Mouse (Mus musculus) testis, adult 2 months (tissue): ENCODE measurements around the gene Fam173b. TPM values are rescaled to one million over a fixed set of nuclear protein-coding genes. Genes with fewer than 3 reads are reported as not detected.

Experiments
- H3K27ac ChIP-seq: fragments of 200-500 bp; 2 replicates; pipeline ENCODE4 v1.5.1; 2012; ENCODE audit warnings: low read depth, low read length; ENCODE audit not compliant: control insufficient read depth, insufficient read depth
- H3K27me3 ChIP-seq: fragments of 200-500 bp; 2 replicates; pipeline ENCODE4 v1.6.1; 2012; ENCODE audit warnings: mild to moderate bottlenecking, low read length, moderate library complexity; ENCODE audit not compliant: control insufficient read depth, insufficient read depth
- H3K36me3 ChIP-seq: fragments of 200-500 bp; 2 replicates; pipeline ENCODE4 v1.6.1; 2012; ENCODE audit warnings: mild to moderate bottlenecking, low read length; ENCODE audit not compliant: control insufficient read depth, insufficient read depth
- H3K4me1 ChIP-seq: fragments of 200-500 bp; 2 replicates; pipeline ENCODE4 v1.6.1; 2012; ENCODE audit warnings: low read length; ENCODE audit not compliant: control insufficient read depth, insufficient read depth
- H3K4me3 ChIP-seq: fragments of 200-500 bp; 2 replicates; pipeline ENCODE4 v1.5.1; 2012; ENCODE audit warnings: low read depth, mild to moderate bottlenecking, low read length, moderate library complexity, mixed read lengths; ENCODE audit not compliant: control insufficient read depth
- CTCF ChIP-seq: fragments of 200-500 bp; IDR thresholded peaks from 2 replicates; pipeline ENCODE4 v1.5.1; 2012; ENCODE audit warnings: low read depth, mild to moderate bottlenecking, inconsistent platforms, low read length, moderate library complexity; ENCODE audit not compliant: control insufficient read depth, insufficient read depth, insufficient replicate concordance
- POLR2A ChIP-seq: fragments of 200-500 bp; IDR thresholded peaks from 2 replicates; pipeline ENCODE4 v1.6.1; 2012; ENCODE audit warnings: low read depth, mild to moderate bottlenecking, inconsistent platforms, low read length, moderate library complexity; ENCODE audit not compliant: control insufficient read depth
- polyA plus RNA-seq: library from polyadenylated mRNA; depleted of rRNA; stranded (reverse); fragments of >200 nt; gene quantifications from 2 replicates; pipeline ENCODE4 v1.2.3, GENCODE M21; 2012; rRNA removed

The Fam173b gene
- polyA plus RNA-seq, result 4.8 and 6.2 TPM in 2 replicates

DNA sequence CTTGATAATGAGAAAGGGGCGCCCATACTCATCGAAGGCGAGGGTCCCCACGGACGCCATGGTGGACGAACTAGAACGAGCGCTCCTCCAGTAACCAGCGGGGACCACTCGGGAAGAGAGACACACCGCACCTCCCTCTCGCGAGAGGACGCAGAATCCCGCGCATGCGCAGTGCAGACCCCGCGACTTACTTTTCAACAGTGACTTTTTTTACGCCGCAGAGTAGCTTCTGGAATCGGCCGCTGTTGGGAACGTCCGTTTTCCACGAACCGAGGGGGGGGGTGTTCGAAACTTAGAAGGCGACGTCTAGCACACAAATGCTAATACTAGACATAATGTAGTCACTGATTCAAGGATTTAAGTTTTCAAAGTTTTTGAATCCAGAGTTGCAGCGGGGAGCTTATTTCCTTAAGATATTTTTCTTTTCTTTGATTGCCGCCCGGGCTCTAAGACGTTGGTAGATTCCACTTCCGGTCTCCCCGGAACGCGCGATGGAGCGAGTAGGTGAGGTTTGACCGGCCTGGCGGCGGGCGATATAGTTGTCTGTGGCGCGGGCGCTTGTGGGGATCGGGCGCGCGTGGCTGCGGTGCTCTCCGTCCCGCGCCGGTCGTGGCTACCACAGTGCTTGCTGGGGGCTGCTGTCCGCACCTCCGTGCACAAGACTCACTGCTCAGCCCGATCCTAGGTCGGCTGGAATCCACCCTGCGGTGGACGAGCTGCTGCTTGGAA, at the start of gene Fam173b, which contains the start of gene Cct5:
Gene Fam173b (plus strand): TSS at position 207 of the 729 bp plus-strand sequence.
Gene Cct5 (minus strand): TSS at position 159 of the 729 bp plus-strand sequence.
- Histone ChIP-seq H3K27me3 (no peaks in the 10 kb centered on the region), H3K4me3 (peak within 1 kb of the TSS; percentile 96), H3K4me1 (peaks cover 10% of the 10 kb centered on the region), H3K36me3 (peaks cover 1% of the 10 kb centered on the region; the same call in 1 of the 2 replicates), H3K27ac (peak within 1 kb of the TSS; percentile 95)
- TF ChIP-seq POLR2A (peak; percentile 97), CTCF (no peak)

DNA sequence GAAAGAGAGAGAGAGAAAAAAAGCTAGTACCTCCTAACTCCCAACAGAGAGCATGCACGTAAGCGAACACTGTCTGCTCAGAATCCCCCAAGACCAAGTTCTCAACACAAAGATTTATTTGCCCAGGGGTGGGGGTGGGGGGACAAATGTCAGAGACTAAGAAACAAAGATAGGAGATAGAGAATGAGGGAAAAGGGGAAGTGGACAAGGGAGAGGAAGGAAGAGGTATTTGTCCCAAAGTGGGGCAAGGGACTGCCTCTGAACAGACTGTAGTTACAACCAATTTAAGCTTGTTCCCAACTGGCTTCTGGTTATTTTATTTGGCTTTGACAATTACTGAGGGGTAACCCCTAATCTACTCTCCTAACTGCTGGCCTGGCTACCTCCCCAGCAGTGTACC, 46.8 kb upstream of the Fam173b start:
- Histone ChIP-seq H3K4me1 (no peaks in the 10 kb centered on the region), H3K4me3 (no peak overlapping the region), H3K36me3 (no peaks in the 10 kb centered on the region), H3K27me3 (no peaks in the 10 kb centered on the region), H3K27ac (no peak overlapping the region)
- no peak for TF ChIP-seq CTCF
- TF ChIP-seq POLR2A, result no peak

DNA sequence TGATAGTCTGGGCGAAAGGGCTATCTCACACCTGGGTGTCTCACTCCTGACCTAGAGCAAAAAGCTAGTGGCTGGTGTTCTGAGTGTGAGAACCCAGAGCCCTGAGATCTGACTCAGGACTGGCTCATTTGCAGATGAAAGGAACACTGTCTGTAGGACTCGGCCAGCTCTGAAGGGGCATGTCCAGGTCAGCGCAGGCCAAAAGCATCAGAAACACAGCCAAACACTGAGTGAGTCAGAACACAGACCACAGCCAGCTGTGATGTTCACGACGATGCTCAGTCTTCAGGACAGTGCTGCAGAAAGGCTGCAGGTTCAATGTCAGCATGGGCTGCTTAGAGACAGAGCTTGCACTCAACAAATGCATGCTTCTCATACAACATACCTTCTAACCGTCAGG, 40.3 kb upstream of the Fam173b start:
- H3K27ac ChIP-seq, result no peak overlapping the region
- H3K4me1 ChIP-seq, result no peaks in the 10 kb centered on the region
- TF ChIP-seq POLR2A (no peak), CTCF (no peak)
- H3K27me3 ChIP-seq, result no peaks in the 10 kb centered on the region
- H3K4me3 ChIP-seq, result no peak overlapping the region
- no peaks in the 10 kb centered on the region for H3K36me3 ChIP-seq

DNA sequence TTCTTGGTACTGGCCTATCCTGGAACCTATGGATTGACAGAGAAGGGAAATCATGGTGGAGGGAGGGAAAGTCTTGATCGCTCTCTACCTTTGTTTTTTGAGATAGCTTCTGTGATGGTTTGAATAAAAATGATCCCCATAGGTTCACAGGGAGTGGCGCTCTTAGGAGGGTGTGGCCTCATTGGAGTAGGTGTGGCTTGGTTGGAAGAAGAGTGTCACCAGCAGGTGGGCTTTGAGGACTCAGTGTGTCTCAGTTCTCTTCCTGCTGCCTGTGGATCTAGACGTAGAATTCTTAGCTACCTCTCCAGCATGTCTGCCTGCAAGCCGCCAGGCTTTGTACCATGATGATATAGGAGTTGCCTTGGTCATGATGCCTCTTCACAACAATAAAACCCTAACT, 39.7 kb upstream of the Fam173b start:
- no peaks in the 10 kb centered on the region for H3K36me3 ChIP-seq
- TF ChIP-seq POLR2A (no peak), CTCF (no peak)
- no peaks in the 10 kb centered on the region for H3K4me1 ChIP-seq
- H3K4me3 ChIP-seq, result no peak overlapping the region
- no peaks in the 10 kb centered on the region for H3K27me3 ChIP-seq
- no peak overlapping the region for H3K27ac ChIP-seq

DNA sequence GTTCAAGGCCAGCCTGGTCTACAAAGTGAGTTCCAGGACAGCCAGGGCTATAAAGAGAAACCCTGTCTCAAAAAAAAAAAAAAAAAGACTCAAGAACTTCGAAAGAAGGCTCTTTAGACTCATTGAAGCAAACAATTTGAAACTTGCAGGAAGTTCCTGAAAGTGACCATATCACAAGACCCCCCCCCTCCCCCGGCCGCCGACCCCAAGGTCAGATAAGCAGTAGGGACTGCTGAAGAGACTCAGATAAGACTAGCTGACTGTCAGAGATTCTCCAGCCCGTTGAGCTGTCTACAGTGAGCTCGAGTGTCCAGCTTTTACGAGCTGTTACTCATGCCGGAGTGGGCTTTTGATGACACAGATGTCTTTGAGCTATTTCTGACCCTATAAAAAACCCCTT, 38.8 kb upstream of the Fam173b start:
- no peaks in the 10 kb centered on the region for H3K4me1 ChIP-seq

DNA sequence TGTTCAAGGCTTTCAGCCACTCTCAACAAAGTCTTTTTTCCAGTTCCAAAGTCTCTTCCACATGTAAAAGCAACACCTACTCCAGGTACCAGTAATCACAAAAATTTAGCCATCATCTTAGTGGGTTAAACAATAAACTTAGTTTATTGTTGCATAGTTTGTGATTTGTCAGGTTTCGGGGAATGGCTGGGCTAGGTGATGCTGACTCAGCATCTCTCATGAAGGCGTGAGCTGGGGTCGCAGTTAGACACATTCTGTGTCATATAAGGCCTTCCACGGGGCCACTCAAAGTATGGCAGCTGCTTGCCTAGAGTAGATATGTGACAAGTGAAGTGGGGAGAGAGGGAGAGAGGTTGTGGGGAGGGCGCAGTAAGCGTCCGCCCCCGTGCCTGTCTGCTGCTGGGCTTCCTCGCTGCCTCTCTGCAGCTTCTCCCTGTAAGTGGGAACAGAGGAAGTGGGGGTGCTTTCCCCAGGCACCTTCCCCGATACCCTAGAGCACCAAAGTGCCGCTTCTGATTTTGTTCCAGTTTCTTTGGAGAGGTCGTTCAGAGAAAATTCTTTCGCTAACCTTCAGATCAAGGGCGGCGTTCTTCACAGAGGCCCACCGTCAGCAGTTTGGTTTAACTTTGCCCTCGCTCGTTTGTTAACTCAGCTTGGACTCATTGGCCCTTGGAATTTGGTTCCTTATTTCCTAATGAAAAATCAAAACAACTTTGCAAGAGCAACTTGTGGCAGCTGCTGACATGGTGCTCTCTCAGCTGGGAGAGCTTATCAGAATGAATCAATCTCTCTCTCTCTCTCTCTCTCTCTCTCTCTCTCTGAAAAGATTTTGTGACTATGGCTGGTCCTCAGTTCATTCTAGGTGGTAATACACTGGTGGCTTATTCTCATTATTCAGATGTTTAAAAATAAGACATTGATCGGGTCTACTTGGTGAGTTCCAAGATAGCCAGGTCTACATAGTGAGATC, 37.8 kb upstream of the Fam173b start:
- Histone ChIP-seq H3K4me3 (no peak overlapping the region), H3K4me1 (no peaks in the 10 kb centered on the region), H3K27me3 (no peaks in the 10 kb centered on the region), H3K27ac (no peak overlapping the region), H3K36me3 (no peaks in the 10 kb centered on the region)
- TF ChIP-seq CTCF (no peak), POLR2A (no peak)

More for the DNA sequence above, 38.8 kb upstream of the Fam173b start:
- TF ChIP-seq CTCF, result no peak
- TF ChIP-seq POLR2A, result no peak
- Histone ChIP-seq H3K27me3 (no peaks in the 10 kb centered on the region), H3K27ac (no peak overlapping the region), H3K4me3 (no peak overlapping the region), H3K36me3 (no peaks in the 10 kb centered on the region)

DNA sequence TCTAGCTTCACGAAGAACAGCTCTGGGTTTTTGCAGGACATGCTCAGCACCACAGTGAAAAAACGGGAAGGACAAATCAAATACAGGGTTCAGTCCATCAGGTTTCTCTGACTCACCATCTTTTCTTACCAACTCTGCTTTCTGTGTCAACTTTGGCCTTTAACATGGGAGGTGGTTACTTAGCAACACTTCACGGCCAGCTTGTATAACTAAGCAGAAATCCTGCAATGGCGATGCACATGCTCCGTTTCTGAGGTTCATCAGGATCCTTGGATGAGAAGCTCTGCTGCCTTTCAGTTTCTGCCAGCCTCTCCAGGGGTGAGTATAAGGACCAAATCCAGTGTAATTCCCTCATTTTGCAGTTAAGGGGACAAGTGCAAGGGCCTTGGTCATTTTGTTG, 36.5 kb upstream of the Fam173b start, which contains the start of gene Cmbl:
Gene Cmbl (plus strand): TSS at position 206 of the 400 bp plus-strand sequence.
- H3K27me3 ChIP-seq, result no peaks in the 10 kb centered on the region
- TF ChIP-seq POLR2A (no peak), CTCF (no peak)
- H3K4me1 ChIP-seq, result no peaks in the 10 kb centered on the region; the same call in 1 of the 2 replicates
- no peaks in the 10 kb centered on the region for H3K36me3 ChIP-seq
- H3K4me3 ChIP-seq, result no peak within 1 kb of the TSS
- no peak within 1 kb of the TSS for H3K27ac ChIP-seq
